Mouse (Mus musculus): ENCODE data around the gene Fbxl19.

GRCm38 (mm10) chr7:127797076-127797845 is 52.9 kb downstream of the Fbxl19 start:
- TF ChIP-seq POLR2A (IDR thresholded peaks at IDR 0.05; ENCODE audit: low read depth, low read length) (no peak), CTCF (conservative IDR thresholded peaks at IDR 0.05 in 1 of 2, IDR thresholded peaks at IDR 0.05 in 1 of 2; ENCODE audit: low read depth in 2 of 2, low read length in 2 of 2) (no peak)

All from CH12.LX (cell line).